Mouse (Mus musculus) intestine, embryonic 14.5 days (tissue): ENCODE results near the gene Icam5. TPM values are rescaled to one million over a fixed set of nuclear protein-coding genes. Genes with fewer than 3 reads are reported as not detected.

ENCODE experiments used
- ATAC-seq: fragments of 200-750 bp; cut with Nextera tagmentation; replicated peaks from 2 replicates; pipeline ENCODE4 v1.8.0; 2017; ENCODE audit warnings: low read depth, moderate number of reproducible peaks, moderate TSS enrichment, moderate library complexity; ENCODE audit not compliant: low FRiP score, low TSS enrichment
- DNase-seq: peaks from one replicate; pipeline ENCODE4 v3.0.0-alpha.2; 2018; ENCODE audit warnings: low spot score
- H3K27ac ChIP-seq: fragments of 300-500 bp; sonication (generic); 2 replicates; pipeline ENCODE4 v1.5.1; 2014; ENCODE audit warnings: low read depth, mild to moderate bottlenecking, control low read depth
- H3K27me3 ChIP-seq: fragments of 300-500 bp; sonication (generic); replicated peaks from 2 replicates; pipeline ENCODE4 v1.6.1; 2014; ENCODE audit warnings: low read length, control low read depth; ENCODE audit not compliant: control insufficient read depth, insufficient read depth
- H3K36me3 ChIP-seq: fragments of 300-500 bp; sonication (generic); 2 replicates; pipeline ENCODE4 v1.6.1; 2014; ENCODE audit warnings: low read length, control low read depth; ENCODE audit not compliant: control insufficient read depth, insufficient read depth
- H3K4me1 ChIP-seq: fragments of 300-500 bp; sonication (generic); replicated peaks from 2 replicates; pipeline ENCODE4 v1.6.1; 2014; ENCODE audit warnings: low read length, control low read depth, mixed read lengths; ENCODE audit not compliant: control insufficient read depth, insufficient read depth
- H3K4me2 ChIP-seq: fragments of 300-500 bp; sonication (generic); 2 replicates; pipeline ENCODE4 v1.6.1; 2014; ENCODE audit warnings: low read length
- H3K4me3 ChIP-seq: fragments of 300-500 bp; sonication (generic); 2 replicates; pipeline ENCODE4 v1.5.1; 2014; ENCODE audit warnings: low read depth, low read length, control low read depth, mixed read lengths
- H3K9ac ChIP-seq: fragments of 300-500 bp; sonication (generic); 2 replicates; pipeline ENCODE4 v1.6.1; 2014; ENCODE audit warnings: mild to moderate bottlenecking, low read length
- H3K9me3 ChIP-seq: fragments of 300-500 bp; sonication (generic); 2 replicates; pipeline ENCODE4 v1.6.1; 2016; ENCODE audit warnings: low read length, control low read depth; ENCODE audit not compliant: control insufficient read depth
- WGBS: fragments of 180-500 bp; shearing (Covaris S2); extraction: QIAGEN DNeasy Blood & Tissue Kit; methylation state at CpG from one replicate; pipeline ENCODE4 v1.1.7; 2014; 5-methylcytosine and 5-hydroxymethylcytosine counted together
- microRNA counts: library from miRNA; unstranded; fragments of <30 nt; microRNA quantifications from one replicate; lab custom pipeline; 2016
- microRNA-seq: library from miRNA; unstranded; fragments of <30 nt; microRNA quantifications from one replicate; pipeline ENCODE4, GENCODE M21; 2016
- polyA plus RNA-seq: library from polyadenylated mRNA; unstranded; fragments of >200 nt; fragmentation: Nextera tagmentation; extraction: Ambion mirVana; gene quantifications from 2 replicates; pipeline ENCODE4 v1.2.1, GENCODE M21; 2014

Icam5 gene
- polyA plus RNA-seq, 1 experiment from 2014 or later, result 0.12 TPM

DNA sequence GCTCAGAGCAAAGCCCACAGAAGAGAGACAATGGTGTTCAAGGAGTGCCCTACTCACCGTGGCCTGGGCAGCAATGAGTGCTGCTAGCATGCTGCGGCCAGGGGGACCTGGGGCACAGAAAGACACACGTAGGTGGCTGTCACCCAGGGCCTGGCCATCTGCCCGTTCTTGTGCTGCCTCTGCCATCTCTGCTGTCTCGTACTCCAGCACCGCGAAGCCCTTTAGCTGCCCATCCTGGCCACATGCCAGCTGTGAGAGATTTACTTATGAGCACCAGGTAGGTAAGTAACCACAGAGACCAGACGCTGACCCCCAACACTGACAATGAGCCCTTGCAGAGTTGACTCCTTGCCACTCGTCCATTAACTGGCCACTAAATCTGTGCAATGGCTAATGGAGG lies 49.3 kb downstream of the Icam5 start:
- peaks cover 96% of the 10 kb centered on the region for H3K36me3 ChIP-seq
- H3K27ac ChIP-seq, result no peak overlapping the region
- no peaks in the 10 kb centered on the region for H3K4me1 ChIP-seq
- 88% methylated on average over 9 of the region's 9 CpGs for WGBS
- H3K4me3 ChIP-seq, result no peak overlapping the region
- H3K27me3 ChIP-seq, result no peaks in the 10 kb centered on the region
- DNase-seq (no peak), ATAC-seq (no peak)
- no peak overlapping the region for H3K9ac ChIP-seq
- H3K4me2 ChIP-seq, result no peak overlapping the region
- H3K9me3 ChIP-seq, result no peaks in the 10 kb centered on the region

GRCm38 (mm10) chr9:21083324-21083723 lies 51.5 kb downstream of the Icam5 start:
- WGBS, result 88% methylated on average over 3 of the region's 3 CpGs
- no peak for ATAC-seq
- Histone ChIP-seq H3K4me3 (no peak overlapping the region), H3K27ac (no peak overlapping the region), H3K36me3 (peaks cover 96% of the 10 kb centered on the region), H3K4me1 (no peaks in the 10 kb centered on the region), H3K4me2 (no peak overlapping the region), H3K9ac (no peak overlapping the region), H3K9me3 (no peaks in the 10 kb centered on the region), H3K27me3 (no peaks in the 10 kb centered on the region)
- DNase-seq, result no peak

MicroRNA genes within 50 kb of the gene (microRNA counts, 519-probe panel; counts per million panel counts)
- microRNA mmu-miR-1900 (lab: Ali Mortazavi, UCI), result 3,548 counts per million, percentile 47 among the panel's probes with 10 or more counts

Small RNAs within 50 kb of the gene (microRNA-seq; reads per million reads assigned to microRNA genes)
- gene Mir1900 (not detected), gene Mir7082 (0.34 reads per million)

Other genes with a start within 250 kb of the Icam5 start
- gene Col5a3, start 217.0 kb upstream of the Icam5 start, polyA plus RNA-seq, result 0.71 and 1.0 TPM in 2 replicates
- gene Rdh8, start 213.6 kb upstream of the Icam5 start, polyA plus RNA-seq, result not detected in 2 replicates
- gene A230050P20Rik, start 163.4 kb upstream of the Icam5 start, polyA plus RNA-seq, result 11.1 and 14.1 TPM in 2 replicates
- 8.1 and 10.0 TPM in 2 replicates for gene Angptl6, start 152.3 kb upstream of the Icam5 start, polyA plus RNA-seq
- gene Ppan, start 143.9 kb upstream of the Icam5 start, polyA plus RNA-seq, result 101 and 106 TPM in 2 replicates
- 314 and 315 TPM in 2 replicates for gene Eif3g, start 133.4 kb upstream of the Icam5 start, polyA plus RNA-seq
- 65.4 and 69.9 TPM in 2 replicates for gene Dnmt1, start 72.2 kb upstream of the Icam5 start, polyA plus RNA-seq
- gene S1pr2, start 55.3 kb upstream of the Icam5 start, polyA plus RNA-seq, result 31.9 and 35.5 TPM in 2 replicates
- 151 and 155 TPM in 2 replicates for gene Mrpl4, start 29.3 kb upstream of the Icam5 start, polyA plus RNA-seq
- 11.4 and 11.8 TPM in 2 replicates for gene Icam1, start 16.1 kb upstream of the Icam5 start, polyA plus RNA-seq
- gene Icam4, start 2.7 kb upstream of the Icam5 start, polyA plus RNA-seq, result 0.96 TPM in 1 of 2 replicates, not detected in the other
- gene Zglp1, start 35.0 kb downstream of the Icam5 start, polyA plus RNA-seq, result 1.3 TPM in 1 of 2 replicates, not detected in the other
- 0.20 and 0.74 TPM in 2 replicates for gene Gm49373, start 41.0 kb downstream of the Icam5 start, polyA plus RNA-seq
- 71.4 and 74.4 TPM in 2 replicates for gene Fdx1l, start 41.5 kb downstream of the Icam5 start, polyA plus RNA-seq
- 2.2 and 3.7 TPM in 2 replicates for gene Gm38431, start 59.9 kb downstream of the Icam5 start, polyA plus RNA-seq
- gene Raver1, start 59.9 kb downstream of the Icam5 start, polyA plus RNA-seq, result 84.1 and 87.5 TPM in 2 replicates
- gene Tyk2, start 99.2 kb downstream of the Icam5 start, polyA plus RNA-seq, result 11.7 and 12.1 TPM in 2 replicates
- 307 and 327 TPM in 2 replicates for gene Cdc37, start 117.9 kb downstream of the Icam5 start, polyA plus RNA-seq
- gene Pde4a, start 133.6 kb downstream of the Icam5 start, polyA plus RNA-seq, result 6.7 and 7.0 TPM in 2 replicates
- 41.0 and 43.0 TPM in 2 replicates for gene Keap1, start 207.3 kb downstream of the Icam5 start, polyA plus RNA-seq
- gene S1pr5, start 216.4 kb downstream of the Icam5 start, polyA plus RNA-seq, result 0.07 and 0.13 TPM in 2 replicates
- gene Atg4d, start 233.2 kb downstream of the Icam5 start, polyA plus RNA-seq, result 42.6 and 45.4 TPM in 2 replicates